Mouse (Mus musculus) bone marrow, adult 2 months (tissue): ENCODE results near the gene Zc3h13.

Experiments
- CTCF ChIP-seq: fragments of 200-500 bp; IDR thresholded peaks from 2 replicates; pipeline ENCODE4 v1.5.1; 2011; ENCODE audit warnings: low read length, control low read depth; ENCODE audit not compliant: control insufficient read depth, insufficient read depth
- POLR2A ChIP-seq: fragments of 200-500 bp; IDR thresholded peaks from 2 replicates; pipeline ENCODE4 v1.6.1; 2011; ENCODE audit warnings: low read depth, mild to moderate bottlenecking, control low read depth, low read length, borderline replicate concordance; ENCODE audit not compliant: control insufficient read depth

GRCm38 (mm10) chr14:75351626-75352025, 67.5 kb downstream of the Zc3h13 start:
- no peak for TF ChIP-seq CTCF
- no peak for TF ChIP-seq POLR2A
